ENCODE assay signal across 18 mouse cellular contexts in the genomic region with DNA sequence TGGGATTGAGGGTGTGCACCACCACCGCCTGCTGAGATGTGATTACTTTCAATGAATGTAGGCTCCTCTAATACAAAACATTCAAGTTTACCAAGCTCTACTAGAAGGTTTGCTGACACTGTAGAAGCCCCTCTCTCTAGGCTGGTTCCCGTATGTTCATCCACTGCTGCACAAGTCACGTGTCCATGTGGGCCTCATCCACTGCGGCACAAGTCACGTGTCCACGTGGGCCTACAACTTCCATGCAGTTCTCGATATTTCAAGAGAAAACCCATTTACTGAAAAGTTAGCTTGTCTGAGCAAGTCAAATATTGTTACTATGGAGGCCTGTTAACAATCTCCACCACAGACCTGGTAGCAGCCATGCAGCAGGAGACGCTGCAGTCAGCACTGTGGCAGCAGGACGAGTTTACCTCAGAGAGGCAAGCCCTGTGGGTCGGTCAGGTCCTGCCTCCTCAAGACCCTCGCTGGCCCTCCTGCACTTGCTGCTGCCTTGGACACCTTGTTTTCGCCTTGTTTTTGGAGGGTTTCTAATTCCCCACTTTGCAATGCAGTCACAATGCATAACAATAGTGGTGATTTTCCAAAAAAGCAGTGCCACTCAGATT.
"Had no signal": no experiment of that assay in that cellular context is flagged by ENCODE, and none has a peak within 500 bp of the region (broad histone marks: within the 10 kb centered on the region; RNA-seq: fewer than 3 reads in every experiment).

No protein-coding gene starts in this region.

- H3K9ac ChIP-seq: liver, embryonic 15.5 days; liver, postnatal 0 days; lung, embryonic 15.5 days; midbrain, embryonic 13.5 days; neural tube, embryonic 12.5 days; stomach, embryonic 15.5 days had no signal

- H3K27ac ChIP-seq: liver, embryonic 15.5 days; lung, embryonic 15.5 days; macrophage; midbrain, embryonic 13.5 days; neural tube, embryonic 12.5 days; stomach, embryonic 15.5 days; stomach, postnatal 0 days had no signal

- H3K9me3 ChIP-seq: liver, embryonic 15.5 days; lung, embryonic 15.5 days; megakaryocyte, embryonic 14.5 days; midbrain, embryonic 13.5 days; neural tube, embryonic 12.5 days; stomach, embryonic 15.5 days had no signal

- DNase-seq: liver, postnatal 0 days; lung, adult 2 months; lung, postnatal 14 days; lung, postnatal 36 days; right cerebral cortex, postnatal 14 days; thymus, adult 18-20 months; thymus, postnatal 14 days; thymus, postnatal 36 days had no signal

- H3K4me2 ChIP-seq: liver, embryonic 15.5 days; lung, embryonic 15.5 days; midbrain, embryonic 13.5 days; neural tube, embryonic 12.5 days; stomach, embryonic 15.5 days had no signal

- H3K4me3 ChIP-seq: liver, embryonic 15.5 days; lung, embryonic 15.5 days; megakaryocyte, embryonic 14.5 days; midbrain, embryonic 13.5 days; neural tube, embryonic 12.5 days; stomach, embryonic 15.5 days had no signal

- H3K27me3 ChIP-seq: liver, embryonic 15.5 days; lung, embryonic 15.5 days; midbrain, embryonic 13.5 days; neural tube, embryonic 12.5 days; stomach, embryonic 15.5 days had no signal

- H3K4me1 ChIP-seq: liver, embryonic 15.5 days; megakaryocyte, embryonic 14.5 days; stomach, embryonic 15.5 days had no signal

- ATAC-seq: liver, postnatal 0 days; lung, postnatal 0 days; midbrain, embryonic 13.5 days; midbrain, embryonic 16.5 days had no signal

- H3K36me3 ChIP-seq: liver, embryonic 15.5 days; stomach, embryonic 15.5 days had no signal
